Mouse (Mus musculus): ENCODE measurements at regions not wholly inside any gene's neighbourhood (a gene's known extent, or its start where the extent isn't known, plus 50 kb on each side); places are given as distances from the start of the nearest gene placed in this dataset.

GRCm38 (mm10) chr6:93393551-93393950 is 450.3 kb upstream of the Adamts9 start:
- DNase-seq (ENCODE audit: low spot score): no peak

GRCm38 (mm10) chr6:93392402-93392801 is 449.1 kb upstream of the Adamts9 start:
- no peak for DNase-seq (ENCODE audit: low spot score)

GRCm38 (mm10) chr6:93391166-93391565 is 447.9 kb upstream of the Adamts9 start:
- DNase-seq (ENCODE audit: low spot score): no peak

GRCm38 (mm10) chr6:93371341-93371740 is 428.0 kb upstream of the Adamts9 start:
- no peak for DNase-seq (ENCODE audit: low spot score)

GRCm38 (mm10) chr6:93363846-93364245 is 420.6 kb upstream of the Adamts9 start:
- DNase-seq (ENCODE audit: low spot score): no peak

GRCm38 (mm10) chr6:93353353-93354125 is 410.2 kb upstream of the Adamts9 start:
- no peak for DNase-seq (ENCODE audit: low spot score)

- DNase-seq (ENCODE audit: low spot score): no peak
These were observed 406.8 kb upstream of the Adamts9 start for GRCm38 (mm10) chr6:93349936-93350700.

- DNase-seq (ENCODE audit: low spot score): no peak
These were observed 404.8 kb upstream of the Adamts9 start for GRCm38 (mm10) chr6:93348141-93348540.

- no peak for DNase-seq (ENCODE audit: low spot score)
These were observed 385.4 kb upstream of the Adamts9 start for GRCm38 (mm10) chr6:93328683-93329082.

GRCm38 (mm10) chr6:93327930-93328329 is 384.6 kb upstream of the Adamts9 start:
- DNase-seq (ENCODE audit: low spot score): no peak

- DNase-seq (ENCODE audit: low spot score): no peak
These were observed 380.6 kb upstream of the Adamts9 start for GRCm38 (mm10) chr6:93323881-93324280.

- no peak for DNase-seq (ENCODE audit: low spot score)
These were observed 371.3 kb upstream of the Adamts9 start for GRCm38 (mm10) chr6:93314625-93315024.

GRCm38 (mm10) chr6:93305176-93305575 is 361.9 kb upstream of the Adamts9 start:
- DNase-seq (ENCODE audit: low spot score): no peak

GRCm38 (mm10) chr6:93297975-93298374 is 354.7 kb upstream of the Adamts9 start:
- no peak for DNase-seq (ENCODE audit: low spot score)

GRCm38 (mm10) chr6:93291711-93292110 is 348.4 kb upstream of the Adamts9 start:
- DNase-seq (ENCODE audit: low spot score): no peak

GRCm38 (mm10) chr6:93288421-93288820 is 345.1 kb upstream of the Adamts9 start:
- no peak for DNase-seq (ENCODE audit: low spot score)

- no peak for DNase-seq (ENCODE audit: low spot score)
These were observed 342.5 kb upstream of the Adamts9 start for GRCm38 (mm10) chr6:93285796-93286195.

- no peak for DNase-seq (ENCODE audit: low spot score)
These were observed 338.2 kb upstream of the Adamts9 start for GRCm38 (mm10) chr6:93281530-93281929.

GRCm38 (mm10) chr6:93273917-93274513 is 330.7 kb upstream of the Adamts9 start:
- no peak for DNase-seq (ENCODE audit: low spot score)

- no peak for DNase-seq (ENCODE audit: low spot score)
These were observed 328.9 kb upstream of the Adamts9 start for GRCm38 (mm10) chr6:93272206-93272605.

- DNase-seq (ENCODE audit: low spot score): no peak
These were observed 323.5 kb upstream of the Adamts9 start for GRCm38 (mm10) chr6:93266826-93267225.

- no peak for DNase-seq (ENCODE audit: low spot score)
These were observed 321.9 kb upstream of the Adamts9 start for GRCm38 (mm10) chr6:93265164-93265563.

GRCm38 (mm10) chr6:93260827-93261226 is 317.5 kb upstream of the Adamts9 start:
- DNase-seq (ENCODE audit: low spot score): no peak

Data from urinary bladder, postnatal 10 days (tissue).